Mouse (Mus musculus) hindbrain, embryonic 16.5 days (tissue): ENCODE measurements at regions not wholly inside any gene's neighbourhood (a gene's known extent, or its start where the extent isn't known, plus 50 kb on each side); places are given as distances from the start of the nearest gene placed in this dataset.

Experiments used
- ATAC-seq: fragments of 200-750 bp; cut with Nextera tagmentation; 2 replicates; pipeline ENCODE4 v1.8.0; 2017; ENCODE audit warnings: moderate TSS enrichment, moderate library complexity
- H3K27ac ChIP-seq: fragments of 300-500 bp; sonication (generic); 2 replicates; pipeline ENCODE4 v1.5.1; 2014; ENCODE audit warnings: low read depth, mild to moderate bottlenecking, control low read depth, low read length, moderate library complexity
- H3K27me3 ChIP-seq: fragments of 300-500 bp; sonication (generic); replicated peaks from 2 replicates; pipeline ENCODE4 v1.6.1; 2014; ENCODE audit warnings: low read length; ENCODE audit not compliant: control insufficient read depth, insufficient read depth
- H3K36me3 ChIP-seq: fragments of 300-500 bp; sonication (generic); 2 replicates; pipeline ENCODE4 v1.6.1; 2014; ENCODE audit warnings: mild to moderate bottlenecking, low read length, moderate library complexity, mixed read lengths; ENCODE audit not compliant: control insufficient read depth, insufficient read depth
- H3K4me1 ChIP-seq: fragments of 300-500 bp; sonication (generic); 2 replicates; pipeline ENCODE4 v1.6.1; 2014; ENCODE audit warnings: low read depth, low read length; ENCODE audit not compliant: control insufficient read depth, insufficient read depth
- H3K4me2 ChIP-seq: fragments of 300-500 bp; sonication (generic); 2 replicates; pipeline ENCODE4 v1.6.1; 2014; ENCODE audit warnings: mild to moderate bottlenecking, low read length, control low read depth, moderate library complexity
- H3K4me3 ChIP-seq: fragments of 300-500 bp; sonication (generic); 2 replicates; pipeline ENCODE4 v1.5.1; 2014; ENCODE audit warnings: mild to moderate bottlenecking, low read length, control low read depth, moderate library complexity
- H3K9ac ChIP-seq: fragments of 300-500 bp; sonication (generic); 2 replicates; pipeline ENCODE4 v1.6.1; 2014; ENCODE audit warnings: low read depth, mild to moderate bottlenecking, control low read depth, low read length, moderate library complexity
- H3K9me3 ChIP-seq: fragments of 300-500 bp; sonication (generic); 2 replicates; pipeline ENCODE4 v1.6.1; 2014; ENCODE audit warnings: mild to moderate bottlenecking, low read length, moderate library complexity; ENCODE audit not compliant: control insufficient read depth
- WGBS: fragments of 180-500 bp; shearing (Covaris S2); extraction: QIAGEN DNeasy Blood & Tissue Kit; methylation state at CpG from one replicate; pipeline ENCODE4 v1.1.7; 2014; 5-methylcytosine and 5-hydroxymethylcytosine counted together

GRCm38 (mm10) chr15:51583636-51584035, 2301.1 kb upstream of the Gm7489 start:
- Histone ChIP-seq H3K4me3 (no peak overlapping the region), H3K27ac (no peak overlapping the region), H3K9me3 (no peaks in the 10 kb centered on the region), H3K4me1 (no peaks in the 10 kb centered on the region), H3K27me3 (no peaks in the 10 kb centered on the region), H3K9ac (no peak overlapping the region), H3K36me3 (no peaks in the 10 kb centered on the region), H3K4me2 (no peak overlapping the region)
- WGBS: 68% methylated on average over 1 of the region's 1 CpGs
- ATAC-seq: no peak

DNA sequence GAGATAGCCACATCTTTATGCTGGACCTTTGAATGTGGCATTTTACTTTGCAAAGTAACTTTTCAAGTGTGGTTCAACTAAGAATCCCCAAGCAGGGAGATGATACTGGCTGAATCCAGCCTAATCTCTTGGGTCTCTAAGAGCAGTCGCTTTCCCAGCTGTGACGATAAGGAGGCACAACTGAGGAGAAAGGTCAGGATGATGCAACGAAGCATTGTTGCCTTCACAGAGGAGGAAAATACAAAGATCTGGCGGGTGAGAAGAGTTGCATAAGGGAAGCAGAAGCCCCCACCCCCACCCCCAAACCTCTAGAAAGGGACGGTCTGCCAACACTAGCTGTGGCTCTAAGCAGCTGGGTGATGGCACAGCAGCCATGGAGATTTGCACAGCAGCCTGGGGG, 2298.6 kb upstream of the Gm7489 start:
- no peak for ATAC-seq
- H3K4me1 ChIP-seq: no peaks in the 10 kb centered on the region
- H3K27me3 ChIP-seq: no peaks in the 10 kb centered on the region
- H3K27ac ChIP-seq: no peak overlapping the region
- 84% methylated on average over 5 of the region's 5 CpGs for WGBS
- H3K4me2 ChIP-seq: no peak overlapping the region
- H3K4me3 ChIP-seq: no peak overlapping the region
- H3K9me3 ChIP-seq: no peaks in the 10 kb centered on the region
- H3K36me3 ChIP-seq: no peaks in the 10 kb centered on the region
- no peak overlapping the region for H3K9ac ChIP-seq

GRCm38 (mm10) chr15:51591406-51592068, 2293.2 kb upstream of the Gm7489 start:
- H3K27ac ChIP-seq: no peak overlapping the region
- peak; percentile 63; the same call in 1 of the 2 replicates for ATAC-seq
- WGBS: 53% methylated on average over 17 of the region's 17 CpGs

DNA sequence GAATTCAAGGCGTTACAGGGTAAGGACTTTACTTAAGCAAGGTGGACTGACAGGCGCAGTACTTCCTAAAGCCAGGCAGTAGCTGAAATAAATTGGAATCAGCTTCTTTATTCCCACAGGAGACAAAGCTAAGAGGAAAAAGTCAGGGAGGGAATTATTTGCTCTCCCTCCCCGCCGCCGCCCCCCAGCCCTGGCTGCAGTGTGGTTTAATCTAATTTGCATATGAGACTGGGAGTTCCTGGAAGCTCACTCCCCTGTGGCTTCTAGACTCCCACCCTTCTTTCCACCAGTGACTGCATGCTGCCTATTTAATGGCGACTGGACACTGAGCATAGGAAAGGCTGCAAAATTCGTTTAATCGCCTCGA, 2292.7 kb upstream of the Gm7489 start:
- Histone ChIP-seq H3K4me2 (peak overlapping the region; percentile 28), H3K36me3 (no peaks in the 10 kb centered on the region), H3K27ac (no peak overlapping the region), H3K4me1 (no peaks in the 10 kb centered on the region), H3K4me3 (no peak overlapping the region), H3K9ac (no peak overlapping the region), H3K9me3 (no peaks in the 10 kb centered on the region), H3K27me3 (no peaks in the 10 kb centered on the region)
- peak; percentile 74 for ATAC-seq
- WGBS: 35% methylated on average over 9 of the region's 9 CpGs

More at GRCm38 (mm10) chr15:51591406-51592068, 2293.2 kb upstream of the Gm7489 start:
- H3K9me3 ChIP-seq: no peaks in the 10 kb centered on the region
- H3K4me3 ChIP-seq: no peak overlapping the region
- H3K27me3 ChIP-seq: no peaks in the 10 kb centered on the region
- H3K4me2 ChIP-seq: peak overlapping the region; percentile 28
- H3K4me1 ChIP-seq: no peaks in the 10 kb centered on the region
- no peak overlapping the region for H3K9ac ChIP-seq
- H3K36me3 ChIP-seq: no peaks in the 10 kb centered on the region

- WGBS: 85% methylated on average over 13 of the region's 13 CpGs
- Histone ChIP-seq H3K4me2 (no peak overlapping the region; the same call in 1 of the 2 replicates), H3K27me3 (no peaks in the 10 kb centered on the region), H3K9me3 (no peaks in the 10 kb centered on the region), H3K36me3 (no peaks in the 10 kb centered on the region), H3K4me3 (no peak overlapping the region), H3K9ac (no peak overlapping the region), H3K4me1 (no peaks in the 10 kb centered on the region), H3K27ac (no peak overlapping the region)
- ATAC-seq: 0 out of 2 replicates have a peak, but pooled peaks have one; percentile 50
Observed at GRCm38 (mm10) chr15:51592511-51593498, 2291.9 kb upstream of the Gm7489 start.

GRCm38 (mm10) chr15:51594060-51594459, 2290.6 kb upstream of the Gm7489 start:
- no peaks in the 10 kb centered on the region for H3K9me3 ChIP-seq
- no peaks in the 10 kb centered on the region for H3K4me1 ChIP-seq
- no peak overlapping the region for H3K27ac ChIP-seq
- no peaks in the 10 kb centered on the region for H3K36me3 ChIP-seq
- no peaks in the 10 kb centered on the region for H3K27me3 ChIP-seq
- H3K9ac ChIP-seq: no peak overlapping the region
- no peak for ATAC-seq
- no peak overlapping the region for H3K4me2 ChIP-seq
- WGBS: 76% methylated on average over 5 of the region's 5 CpGs
- H3K4me3 ChIP-seq: no peak overlapping the region

DNA sequence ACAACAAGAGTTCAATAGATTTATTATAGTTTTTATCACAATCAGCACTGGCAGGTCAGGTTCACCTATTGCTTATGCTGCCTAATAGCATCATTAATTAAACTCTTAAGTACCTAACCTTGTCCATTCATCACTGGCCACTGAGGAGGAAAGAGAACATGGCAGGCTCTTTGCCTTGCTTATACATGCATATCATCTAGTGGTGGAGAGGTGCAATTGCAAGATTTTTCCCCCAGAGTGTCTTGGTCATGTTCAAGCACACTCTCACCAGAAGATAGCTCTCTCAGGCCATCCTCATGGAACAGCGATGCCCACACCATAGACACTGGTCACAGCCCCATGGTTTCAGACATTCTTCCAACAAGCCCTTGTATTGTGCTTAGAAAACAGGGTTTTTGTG, 2289.1 kb upstream of the Gm7489 start:
- H3K4me3 ChIP-seq: no peak overlapping the region
- no peaks in the 10 kb centered on the region for H3K9me3 ChIP-seq
- H3K4me1 ChIP-seq: no peaks in the 10 kb centered on the region
- 69% methylated on average over 1 of the region's 1 CpGs for WGBS
- no peak overlapping the region for H3K9ac ChIP-seq
- ATAC-seq: no peak
- H3K36me3 ChIP-seq: no peaks in the 10 kb centered on the region
- H3K27me3 ChIP-seq: no peaks in the 10 kb centered on the region
- H3K4me2 ChIP-seq: no peak overlapping the region
- H3K27ac ChIP-seq: no peak overlapping the region

GRCm38 (mm10) chr15:51597841-51598240, 2286.9 kb upstream of the Gm7489 start:
- Histone ChIP-seq H3K4me3 (no peak overlapping the region), H3K36me3 (no peaks in the 10 kb centered on the region), H3K9ac (no peak overlapping the region), H3K27ac (no peak overlapping the region), H3K4me2 (no peak overlapping the region), H3K4me1 (no peaks in the 10 kb centered on the region; the same call in 1 of the 2 replicates), H3K27me3 (no peaks in the 10 kb centered on the region), H3K9me3 (no peaks in the 10 kb centered on the region)
- WGBS: 86% methylated on average over 3 of the region's 3 CpGs
- ATAC-seq: no peak
